Mouse (Mus musculus) liver, embryonic 16.5 days (tissue): Measurements from ENCODE around the gene Gm47429. TPM values are rescaled to one million over a fixed set of nuclear protein-coding genes. Genes with fewer than 3 reads are reported as not detected.
"Not testable (repeated sequence)": the region's sequence is repeated elsewhere in the genome, so short reads cannot be mapped to it uniquely, and the experiment has no call there.

Experiments used
- ATAC-seq: fragments of 200-750 bp; cut with Nextera tagmentation; 2 replicates; pipeline ENCODE4 v1.8.0; 2017; ENCODE audit warnings: low read depth, mild to moderate bottlenecking, moderate number of reproducible peaks, moderate library complexity
- H3K27ac ChIP-seq: fragments of 300-500 bp; sonication (generic); 2 replicates; pipeline ENCODE4 v1.5.1; 2014; ENCODE audit warnings: mild to moderate bottlenecking, low read length
- H3K27me3 ChIP-seq: fragments of 300-500 bp; sonication (generic); 2 replicates; pipeline ENCODE4 v1.6.1; 2014; ENCODE audit warnings: low read depth, low read length, mixed read lengths; ENCODE audit not compliant: control insufficient read depth, insufficient read depth
- H3K36me3 ChIP-seq: fragments of 300-500 bp; sonication (generic); 2 replicates; pipeline ENCODE4 v1.6.1; 2014; ENCODE audit warnings: mild to moderate bottlenecking; ENCODE audit not compliant: control insufficient read depth, insufficient read depth
- H3K4me1 ChIP-seq: fragments of 300-500 bp; sonication (generic); 2 replicates; pipeline ENCODE4 v1.6.1; 2014; ENCODE audit warnings: low read depth, low read length, mixed read lengths; ENCODE audit not compliant: control insufficient read depth
- H3K4me2 ChIP-seq: fragments of 300-500 bp; sonication (generic); 2 replicates; pipeline ENCODE4 v1.6.1; 2014; ENCODE audit warnings: low read depth, low read length, mixed read lengths
- H3K4me3 ChIP-seq: fragments of 300-500 bp; sonication (generic); 2 replicates; pipeline ENCODE4 v1.5.1; 2014; ENCODE audit warnings: low read depth, mild to moderate bottlenecking, low read length
- H3K9ac ChIP-seq: fragments of 300-500 bp; sonication (generic); 2 replicates; pipeline ENCODE4 v1.6.1; 2014; ENCODE audit warnings: low read depth, low read length
- H3K9me3 ChIP-seq: fragments of 300-500 bp; sonication (generic); replicated peaks from 2 replicates; pipeline ENCODE4 v1.6.1; 2016; ENCODE audit warnings: low read length; ENCODE audit not compliant: control insufficient read depth
- WGBS: fragments of 180-500 bp; shearing (Covaris S2); extraction: QIAGEN DNeasy Blood & Tissue Kit; methylation state at CpG from one replicate; pipeline ENCODE4 v1.1.7; 2014; ENCODE audit not compliant: insufficient replicate concordance; 5-methylcytosine and 5-hydroxymethylcytosine counted together
- polyA plus RNA-seq: library from polyadenylated mRNA; unstranded; fragments of >200 nt; fragmentation: Nextera tagmentation; extraction: Ambion mirVana; gene quantifications from 2 replicates; pipeline ENCODE4 v1.2.1, GENCODE M21; 2015

Gene Gm47429
- polyA plus RNA-seq: not detected in 2 replicates

- no peak within 1 kb of the TSS for H3K4me3 ChIP-seq
- WGBS: 63% methylated on average over 2 of the region's 2 CpGs
- H3K36me3 ChIP-seq: no peaks in the 10 kb centered on the region
- no peak for ATAC-seq
- H3K9me3 ChIP-seq: no peaks in the 10 kb centered on the region
- no peak within 1 kb of the TSS for H3K27ac ChIP-seq
- H3K4me2 ChIP-seq: no peak within 1 kb of the TSS
- H3K9ac ChIP-seq: no peak within 1 kb of the TSS
- H3K4me1 ChIP-seq: no peaks in the 10 kb centered on the region
- H3K27me3 ChIP-seq: no peaks in the 10 kb centered on the region
Measured at GRCm38 (mm10) chr13:50443812-50444211, at the start of gene Gm47429. Gene Gm47429 (minus strand): TSS chr13:50443912.

GRCm38 (mm10) chr13:50488510-50488909 lies 44.8 kb upstream of the Gm47429 start:
- not testable (repeated sequence) for H3K9me3 ChIP-seq, H3K4me3 ChIP-seq, H3K27me3 ChIP-seq, ATAC-seq, H3K27ac ChIP-seq, H3K4me2 ChIP-seq, H3K36me3 ChIP-seq, H3K4me1 ChIP-seq, H3K9ac ChIP-seq

- Histone ChIP-seq H3K4me3 (no peak within 1 kb of the TSS), H3K27ac (no peak within 1 kb of the TSS), H3K27me3 (no peaks in the 10 kb centered on the region), H3K36me3 (no peaks in the 10 kb centered on the region), H3K9me3 (no peaks in the 10 kb centered on the region), H3K9ac (no peak within 1 kb of the TSS), H3K4me2 (no peak within 1 kb of the TSS), H3K4me1 (no peaks in the 10 kb centered on the region)
- ATAC-seq: no peak
- WGBS: 51% methylated on average over 4 of the region's 4 CpGs
Measured at GRCm38 (mm10) chr13:50467007-50467406, 23.3 kb upstream of the Gm47429 start, which contains the start of gene Nutm2. Gene Nutm2 (plus strand): TSS chr13:50467307.

GRCm38 (mm10) chr13:50464621-50465562 lies 21.2 kb upstream of the Gm47429 start:
- Histone ChIP-seq H3K9me3 (no peaks in the 10 kb centered on the region), H3K4me1 (no peaks in the 10 kb centered on the region), H3K27me3 (no peaks in the 10 kb centered on the region), H3K4me2 (no peak overlapping the region), H3K9ac (no peak overlapping the region), H3K4me3 (no peak overlapping the region), H3K27ac (no peak overlapping the region), H3K36me3 (no peaks in the 10 kb centered on the region)
- 26% methylated on average over 27 of the region's 27 CpGs for WGBS
- ATAC-seq: no peak

GRCm38 (mm10) chr13:50460433-50460832 lies 16.7 kb upstream of the Gm47429 start:
- H3K27me3 ChIP-seq, H3K27ac ChIP-seq, ATAC-seq, H3K36me3 ChIP-seq, H3K4me1 ChIP-seq, H3K9ac ChIP-seq, H3K4me2 ChIP-seq, H3K4me3 ChIP-seq, H3K9me3 ChIP-seq: not testable (repeated sequence)
- WGBS: 39% methylated on average over 2 of the region's 2 CpGs

- 23% methylated on average over 4 of the region's 4 CpGs for WGBS
- Histone ChIP-seq H3K27ac (no peak overlapping the region), H3K27me3 (no peaks in the 10 kb centered on the region), H3K4me2 (no peak overlapping the region), H3K36me3 (no peaks in the 10 kb centered on the region), H3K9ac (no peak overlapping the region), H3K9me3 (no peaks in the 10 kb centered on the region), H3K4me3 (no peak overlapping the region), H3K4me1 (no peaks in the 10 kb centered on the region)
- ATAC-seq: no peak
Measured at GRCm38 (mm10) chr13:50453426-50453825, 9.7 kb upstream of the Gm47429 start.

- not testable (repeated sequence) for H3K4me3 ChIP-seq, H3K27ac ChIP-seq, H3K4me2 ChIP-seq, H3K9me3 ChIP-seq, H3K36me3 ChIP-seq, H3K9ac ChIP-seq, H3K27me3 ChIP-seq, ATAC-seq, H3K4me1 ChIP-seq
- whole genome bisulfite sequencing: 55% methylated on average over 9 of the region's 9 CpGs
Measured at GRCm38 (mm10) chr13:50452266-50452665, 8.6 kb upstream of the Gm47429 start.

- no peak overlapping the region for H3K27ac ChIP-seq
- WGBS: 55% methylated on average over 4 of the region's 4 CpGs
- no peaks in the 10 kb centered on the region for H3K4me1 ChIP-seq
- H3K36me3 ChIP-seq: no peaks in the 10 kb centered on the region
- H3K4me3 ChIP-seq: no peak overlapping the region
- no peaks in the 10 kb centered on the region for H3K27me3 ChIP-seq
- no peak overlapping the region for H3K4me2 ChIP-seq
- H3K9ac ChIP-seq: no peak overlapping the region
- no peaks in the 10 kb centered on the region for H3K9me3 ChIP-seq
- ATAC-seq: no peak
Measured at GRCm38 (mm10) chr13:50445261-50445660, 1.5 kb upstream of the Gm47429 start.

- 54% methylated on average over 4 of the region's 4 CpGs for WGBS
- H3K36me3 ChIP-seq: no peaks in the 10 kb centered on the region
Measured at GRCm38 (mm10) chr13:50426686-50427085, 17.0 kb downstream of the Gm47429 start.

More at GRCm38 (mm10) chr13:50426686-50427085, 17.0 kb downstream of the Gm47429 start:
- Histone ChIP-seq H3K27me3 (no peaks in the 10 kb centered on the region), H3K27ac (no peak overlapping the region), H3K4me3 (no peak overlapping the region), H3K4me1 (no peaks in the 10 kb centered on the region), H3K9me3 (no peaks in the 10 kb centered on the region), H3K4me2 (no peak overlapping the region), H3K9ac (no peak overlapping the region)
- ATAC-seq: peak; percentile 54; the same call in 1 of the 2 replicates
